Mouse (Mus musculus) layer of hippocampus, postnatal 36 days (tissue): ENCODE measurements around the gene Nags. TPM values are rescaled to one million over a fixed set of nuclear protein-coding genes. Genes with fewer than 3 reads are reported as not detected.

Experiments
- total RNA-seq, 2 experiments: library from RNA; stranded (reverse); gene quantifications; 2 replicates each; pipeline ENCODE4 v1.2.3; 2021

Nags gene
- total RNA-seq, 2 experiments from 2014 or later, result not detected

Other genes starting within 250 kb of the Nags start
- not detected for gene Sost, start 178.5 kb upstream of the Nags start, total RNA-seq
- not detected for gene Cfap97d1, start 161.2 kb upstream of the Nags start, total RNA-seq
- gene Dusp3, start 158.5 kb upstream of the Nags start, total RNA-seq, result 100 to 1,000 TPM; 138 to 158 TPM
- gene Mpp3, start 117.1 kb upstream of the Nags start, total RNA-seq, result 10 to 100 TPM; 88.5 to 90.2 TPM
- gene Cd300lg, start 104.0 kb upstream of the Nags start, total RNA-seq, result not detected
- gene Mpp2, start 57.0 kb upstream of the Nags start, total RNA-seq, result 100 to 1,000 TPM; 138 to 139 TPM
- not detected for gene Ppy, start 44.2 kb upstream of the Nags start, total RNA-seq
- gene Pyy, start 37.7 kb upstream of the Nags start, total RNA-seq, result not detected
- 10 to 100 TPM; 29.5 to 30.6 TPM for gene Tmem101, start 10.9 kb downstream of the Nags start, total RNA-seq
- 10 to 100 TPM; 59.4 to 60.8 TPM for gene Lsm12, start 39.8 kb downstream of the Nags start, total RNA-seq
- 10 to 100 TPM; 52.0 to 58.5 TPM for gene G6pc3, start 44.1 kb downstream of the Nags start, total RNA-seq
- 100 to 1,000 TPM; 227 to 234 TPM for gene Hdac5, start 84.7 kb downstream of the Nags start, total RNA-seq
- gene BC030867, start 103.4 kb downstream of the Nags start, total RNA-seq, result 1 to 10 TPM in 1 of 2 experiments, under 1 TPM in 1; 0.58 to 1.5 TPM
- 1 to 10 TPM; 1.0 to 1.2 TPM for gene Asb16, start 123.2 kb downstream of the Nags start, total RNA-seq
- gene Tmub2, start 139.4 kb downstream of the Nags start, total RNA-seq, result 10 to 100 TPM; 64.2 to 64.8 TPM
- 100 to 1,000 TPM; 172 to 173 TPM for gene Atxn7l3, start 151.1 kb downstream of the Nags start, total RNA-seq
- gene Ubtf, start 174.2 kb downstream of the Nags start, total RNA-seq, result 100 to 1,000 TPM; 127 to 128 TPM
- under 1 TPM; 0.10 to 0.15 TPM for gene Slc4a1, start 220.7 kb downstream of the Nags start, total RNA-seq
- gene Rundc3a, start 247.9 kb downstream of the Nags start, total RNA-seq, result 100 to 1,000 TPM; 455 to 507 TPM